Comparison of ENCODE assay signal across 21 mouse cellular contexts in the genomic region with DNA sequence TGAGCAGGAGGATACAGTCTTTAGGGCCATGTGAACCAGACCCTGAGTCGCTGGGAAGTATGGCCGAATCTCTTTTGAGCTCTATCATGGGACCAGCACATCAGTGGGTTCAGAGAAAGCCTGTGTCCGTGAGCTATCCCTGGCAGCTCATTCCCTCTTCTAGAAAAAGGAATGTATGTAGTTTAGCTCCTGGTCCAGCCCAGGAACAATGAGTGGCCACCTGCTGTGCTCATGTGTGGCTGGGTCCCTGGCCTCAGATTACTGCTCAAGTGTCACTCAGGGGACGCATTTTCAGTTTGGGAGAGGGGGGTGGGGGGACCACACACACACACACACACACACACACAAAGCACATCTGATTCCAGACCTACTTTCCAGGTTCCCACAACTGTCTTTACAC. TPM values are rescaled to one million over a fixed set of nuclear protein-coding genes. Genes with fewer than 3 reads are reported as not detected.
DNase-seq lines count a peak whose midpoint lies in the region; ATAC-seq and TF ChIP-seq lines count a peak whose summit lies in the region.
"Had no signal": no experiment of that assay in that cellular context is flagged by ENCODE, and none has a peak within 500 bp of the region (broad histone marks: within the 10 kb centered on the region; RNA-seq: fewer than 3 reads in every experiment).

No protein-coding gene starts in this region.

- peaks cover 16% of the 10 kb centered on the region for H3K4me1 ChIP-seq in forebrain, embryonic 10.5 days
- no peaks in the 10 kb centered on the region; the same call in 1 of the 2 replicates for H3K4me1 ChIP-seq in forebrain, embryonic 11.5 days (replicated peaks; ENCODE audit: control insufficient read depth, insufficient read depth, low read length)
- 0 out of 2 replicates have a peak, but pooled peaks cover 3% of the 10 kb centered on the region for H3K4me1 ChIP-seq in lung, embryonic 14.5 days (ENCODE audit: insufficient read depth)
- no peaks in the 10 kb centered on the region for H3K4me1 ChIP-seq in lung, adult 2 months (ENCODE audit: control insufficient read depth, insufficient read depth, low read length)
- peaks cover 14% of the 10 kb centered on the region; the same call in 1 of the 2 replicates for H3K4me1 ChIP-seq in limb, embryonic 10.5 days
- H3K4me1 ChIP-seq: hindbrain, embryonic 15.5 days had no signal

- H3K9ac ChIP-seq in forebrain, embryonic 11.5 days (ENCODE audit: low read length) = no peak overlapping the region
- H3K9ac ChIP-seq in lung, embryonic 14.5 days = no peak overlapping the region
- H3K9ac ChIP-seq: embryonic facial prominence, embryonic 13.5 days; heart, embryonic 12.5 days; hindbrain, embryonic 15.5 days had no signal

- H3K27me3 ChIP-seq in forebrain, embryonic 10.5 days (ENCODE audit: poor library complexity, severe bottlenecking) = no peaks in the 10 kb centered on the region
- no peaks in the 10 kb centered on the region for H3K27me3 ChIP-seq in forebrain, embryonic 11.5 days (ENCODE audit: control insufficient read depth, insufficient read depth, low read length)
- H3K27me3 ChIP-seq in lung, embryonic 14.5 days (ENCODE audit: insufficient read depth, low read length) = no peaks in the 10 kb centered on the region
- no peaks in the 10 kb centered on the region for H3K27me3 ChIP-seq in limb, embryonic 10.5 days (ENCODE audit: low read depth, poor library complexity, severe bottlenecking)
- H3K27me3 ChIP-seq: embryonic facial prominence, embryonic 13.5 days; heart, embryonic 12.5 days; hindbrain, embryonic 15.5 days had no signal

- no peak for TF ChIP-seq POLR2A in lung, adult 2 months (IDR thresholded peaks at IDR 0.05; ENCODE audit: borderline replicate concordance, extremely low read depth, low read depth, low read length)

- H3K9me3 ChIP-seq in forebrain, embryonic 10.5 days = no peaks in the 10 kb centered on the region
- no peaks in the 10 kb centered on the region for H3K9me3 ChIP-seq in forebrain, embryonic 11.5 days (ENCODE audit: control insufficient read depth, low read length)
- no peaks in the 10 kb centered on the region for H3K9me3 ChIP-seq in lung, embryonic 14.5 days (ENCODE audit: low read depth, low read length)
- no peaks in the 10 kb centered on the region for H3K9me3 ChIP-seq in limb, embryonic 10.5 days (replicated peaks)
- H3K9me3 ChIP-seq: embryonic facial prominence, embryonic 13.5 days; G1E; heart, embryonic 12.5 days; hindbrain, embryonic 15.5 days had no signal

- H3K27ac ChIP-seq in forebrain, embryonic 10.5 days = peak overlapping the region; percentile 60
- H3K27ac ChIP-seq in forebrain, embryonic 11.5 days (ENCODE audit: low read depth, low read length) = no peak overlapping the region
- H3K27ac ChIP-seq in lung, embryonic 14.5 days (ENCODE audit: low read depth) = no peak overlapping the region
- H3K27ac ChIP-seq in limb, embryonic 10.5 days = peak overlapping the region; percentile 5; the same call in 1 of the 2 replicates
- H3K27ac ChIP-seq: hindbrain, embryonic 15.5 days had no signal

- H3K36me3 ChIP-seq in forebrain, embryonic 10.5 days (replicated peaks) = peaks cover 64% of the 10 kb centered on the region
- no peaks in the 10 kb centered on the region; the same call in 1 of the 2 replicates for H3K36me3 ChIP-seq in forebrain, embryonic 11.5 days (ENCODE audit: control insufficient read depth, insufficient read depth, low read length)
- 0 out of 2 replicates have a peak, but pooled peaks cover 3% of the 10 kb centered on the region for H3K36me3 ChIP-seq in lung, embryonic 14.5 days (ENCODE audit: insufficient read depth)
- H3K36me3 ChIP-seq in limb, embryonic 10.5 days = peaks cover 52% of the 10 kb centered on the region

- WGBS in forebrain, embryonic 10.5 days = 56% methylated on average over 4 of the region's 4 CpGs
- WGBS in forebrain, embryonic 11.5 days = 67% methylated on average over 4 of the region's 4 CpGs
- 73% methylated on average over 4 of the region's 4 CpGs for WGBS in lung, embryonic 14.5 days
- WGBS in lung, adult 2 months = 83% methylated on average over 4 of the region's 4 CpGs
- WGBS in limb, embryonic 10.5 days = 85% methylated on average over 4 of the region's 4 CpGs

- no peak overlapping the region for H3K4me2 ChIP-seq in forebrain, embryonic 11.5 days (ENCODE audit: low read depth, low read length, severe bottlenecking)
- H3K4me2 ChIP-seq in lung, embryonic 14.5 days = no peak overlapping the region
- H3K4me2 ChIP-seq: embryonic facial prominence, embryonic 13.5 days; heart, embryonic 12.5 days; hindbrain, embryonic 15.5 days had no signal

- TF ChIP-seq CTCF in lung, embryonic 14.5 days (IDR thresholded peaks at IDR 0.05; ENCODE audit: low read depth) = no peak
- no peak for TF ChIP-seq CTCF in lung, adult 2 months (IDR thresholded peaks at IDR 0.05; ENCODE audit: insufficient read depth, low read length)

- ATAC-seq in forebrain, embryonic 11.5 days (replicated peaks; ENCODE audit: low FRiP score) = no peak
- peak; percentile 10; the same call in 1 of the 2 replicates for ATAC-seq in lung, embryonic 14.5 days (ENCODE audit: insufficient read depth)
- ATAC-seq: activated CD4-positive, CD25-positive, alpha-beta regulatory T cell, adult 4 months; CD4-positive, CD25-positive, alpha-beta regulatory T cell, adult 4 months; forebrain, embryonic 16.5 days had no signal

- DNase-seq in forebrain, embryonic 10.5 days (ENCODE audit: extremely low spot score, low spot score) = no peak
- DNase-seq in forebrain, embryonic 11.5 days (ENCODE audit: low spot score) = no peak
- DNase-seq in lung, embryonic 14.5 days = no peak
- no peak for DNase-seq in lung, adult 2 months
- no peak for DNase-seq in limb, embryonic 10.5 days (ENCODE audit: low spot score)
- no peak for DNase-seq in frontal cortex, postnatal 25 days (ENCODE audit: low spot score in 2 of 2)
- no peak for DNase-seq in urinary bladder, adult 18-20 months (ENCODE audit: low spot score in 2 of 2)
- DNase-seq: adrenal gland, postnatal 14 days; B cell, adult 2 months; cerebellum, adult 11-12 months; cerebellum, adult 9-10 months; cerebellum, postnatal 36 days; gastrocnemius, postnatal 14 days; heart, postnatal 36 days had no signal

- no peak overlapping the region for H3K4me3 ChIP-seq in forebrain, embryonic 10.5 days
- no peak overlapping the region for H3K4me3 ChIP-seq in forebrain, embryonic 11.5 days (ENCODE audit: low read depth, low read length)
- no peak overlapping the region for H3K4me3 ChIP-seq in lung, embryonic 14.5 days (ENCODE audit: low read depth, low read length)
- H3K4me3 ChIP-seq in lung, adult 2 months (replicated peaks; ENCODE audit: extremely low read depth, low read depth, low read length) = no peak overlapping the region
- H3K4me3 ChIP-seq in limb, embryonic 10.5 days = no peak overlapping the region
- H3K4me3 ChIP-seq: embryonic facial prominence, embryonic 13.5 days; heart, embryonic 12.5 days; hindbrain, embryonic 15.5 days had no signal

RNA-seq across cellular contexts. Expression of gene Gnb1l, which starts 26.1 kb away (rescaled TPM):
- 17.2 and 22.5 TPM in 2 replicates for polyA plus RNA-seq in forebrain, embryonic 10.5 days (2016; fragmentation: Nextera tagmentation; extraction: Ambion mirVana)
- 14.9 and 17.7 TPM in 2 replicates for polyA plus RNA-seq in forebrain, embryonic 11.5 days (2014; fragmentation: Nextera tagmentation; extraction: Ambion mirVana)
- 16.2 and 17.6 TPM in 2 replicates for polyA plus RNA-seq in lung, embryonic 14.5 days (2014; fragmentation: Nextera tagmentation; extraction: Ambion mirVana)
- 9.4 and 11.3 TPM in 2 replicates for polyA plus RNA-seq in lung, adult 2 months (2012; rRNA removed)
- 15.3 and 18.4 TPM in 2 replicates for polyA plus RNA-seq in limb, embryonic 10.5 days (2016; fragmentation: Nextera tagmentation; extraction: Ambion mirVana)

RNA-seq across cellular contexts. Expression of gene Rtl10, which starts 26.3 kb away (rescaled TPM):
- polyA plus RNA-seq in forebrain, embryonic 10.5 days (2016; fragmentation: Nextera tagmentation; extraction: Ambion mirVana) = 2.3 and 3.1 TPM in 2 replicates
- polyA plus RNA-seq in forebrain, embryonic 11.5 days (2014; fragmentation: Nextera tagmentation; extraction: Ambion mirVana) = 2.6 and 3.8 TPM in 2 replicates
- polyA plus RNA-seq in lung, embryonic 14.5 days (2014; fragmentation: Nextera tagmentation; extraction: Ambion mirVana) = 4.2 and 4.8 TPM in 2 replicates
- 5.9 and 6.5 TPM in 2 replicates for polyA plus RNA-seq in lung, adult 2 months (2012; rRNA removed)
- 2.5 and 2.8 TPM in 2 replicates for polyA plus RNA-seq in limb, embryonic 10.5 days (2016; fragmentation: Nextera tagmentation; extraction: Ambion mirVana)

RNA-seq across cellular contexts. Expression of gene Comt, which starts 45.8 kb away (rescaled TPM):
- 58.1 and 60.1 TPM in 2 replicates for polyA plus RNA-seq in forebrain, embryonic 10.5 days (2016; fragmentation: Nextera tagmentation; extraction: Ambion mirVana)
- polyA plus RNA-seq in forebrain, embryonic 11.5 days (2014; fragmentation: Nextera tagmentation; extraction: Ambion mirVana) = 53.6 and 55.2 TPM in 2 replicates
- 89.4 and 97.0 TPM in 2 replicates for polyA plus RNA-seq in lung, embryonic 14.5 days (2014; fragmentation: Nextera tagmentation; extraction: Ambion mirVana)
- 159 and 171 TPM in 2 replicates for polyA plus RNA-seq in lung, adult 2 months (2012; rRNA removed)
- 54.7 and 61.1 TPM in 2 replicates for polyA plus RNA-seq in limb, embryonic 10.5 days (2016; fragmentation: Nextera tagmentation; extraction: Ambion mirVana)

RNA-seq across cellular contexts. Expression of gene Txnrd2, which starts 46.2 kb away (rescaled TPM):
- 31.6 and 35.1 TPM in 2 replicates for polyA plus RNA-seq in forebrain, embryonic 10.5 days (2016; fragmentation: Nextera tagmentation; extraction: Ambion mirVana)
- 24.8 and 26.7 TPM in 2 replicates for polyA plus RNA-seq in forebrain, embryonic 11.5 days (2014; fragmentation: Nextera tagmentation; extraction: Ambion mirVana)
- 18.7 and 21.5 TPM in 2 replicates for polyA plus RNA-seq in lung, embryonic 14.5 days (2014; fragmentation: Nextera tagmentation; extraction: Ambion mirVana)
- 11.7 and 19.4 TPM in 2 replicates for polyA plus RNA-seq in lung, adult 2 months (2012; rRNA removed)
- polyA plus RNA-seq in limb, embryonic 10.5 days (2016; fragmentation: Nextera tagmentation; extraction: Ambion mirVana) = 29.6 and 32.2 TPM in 2 replicates

Comparison
In these comparisons a context has a peak if more than half of its experiments do, and no peak if none do; other contexts are left out.
1. H3K27ac ChIP-seq: peak in forebrain, embryonic 10.5 days (single experiment) and limb, embryonic 10.5 days (single experiment); none in forebrain, embryonic 11.5 days (single experiment) and lung, embryonic 14.5 days (single experiment).